Mouse (Mus musculus) liver, embryonic 14.5 days (tissue): Measurements from ENCODE around the gene Zfp706.

Experiments used
- CTCF ChIP-seq: IDR thresholded peaks from 2 replicates; pipeline ENCODE4 v1.5.1; 2016; ENCODE audit warnings: antibody characterized with exemption, low read depth, control low read depth
- EP300 ChIP-seq: IDR thresholded peaks from 2 replicates; pipeline ENCODE4 v1.6.1; 2016; ENCODE audit warnings: antibody characterized with exemption, low read depth

DNA sequence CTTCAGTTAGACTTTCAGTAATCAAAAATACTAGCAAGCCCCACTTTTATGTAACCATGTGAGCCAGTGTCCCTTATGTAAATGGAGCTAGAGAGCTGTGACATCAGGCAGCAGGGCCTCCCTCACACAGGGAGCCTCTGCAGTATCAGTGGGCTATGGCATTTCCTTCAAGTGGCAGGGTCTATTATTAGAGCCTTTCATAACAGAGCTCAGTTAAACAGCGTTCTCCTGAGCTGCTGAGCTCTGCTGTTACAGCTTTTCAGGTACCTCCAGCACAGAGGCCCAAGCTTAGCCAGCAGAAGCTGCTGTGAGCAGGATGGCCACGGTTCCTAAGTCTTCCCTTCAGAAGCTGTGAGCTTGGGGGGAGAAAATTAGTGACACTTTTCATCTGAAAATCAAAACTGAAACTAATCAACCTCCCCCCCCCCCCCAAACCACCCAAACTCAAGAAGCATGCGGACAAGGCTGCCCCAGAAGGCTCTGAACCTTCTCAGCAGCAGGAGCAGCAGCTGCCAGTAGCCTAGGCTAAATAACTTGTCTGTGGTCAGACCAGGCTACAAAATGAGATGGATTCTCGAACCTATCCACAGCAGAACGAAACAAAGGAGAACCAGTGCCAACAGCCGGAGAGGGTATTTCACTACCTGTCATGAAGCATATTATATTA, 20.2 kb downstream of the Zfp706 start:
- TF ChIP-seq CTCF (no peak), EP300 (no peak)
